Mouse (Mus musculus): ENCODE measurements around the gene Wwp2. TPM values are rescaled to one million over a fixed set of nuclear protein-coding genes. Genes with fewer than 3 reads are reported as not detected.

The Wwp2 gene
- total and polyA plus RNA-seq, 3 experiments: 18.7 to 31.5 (median 20.5) TPM

DNA sequence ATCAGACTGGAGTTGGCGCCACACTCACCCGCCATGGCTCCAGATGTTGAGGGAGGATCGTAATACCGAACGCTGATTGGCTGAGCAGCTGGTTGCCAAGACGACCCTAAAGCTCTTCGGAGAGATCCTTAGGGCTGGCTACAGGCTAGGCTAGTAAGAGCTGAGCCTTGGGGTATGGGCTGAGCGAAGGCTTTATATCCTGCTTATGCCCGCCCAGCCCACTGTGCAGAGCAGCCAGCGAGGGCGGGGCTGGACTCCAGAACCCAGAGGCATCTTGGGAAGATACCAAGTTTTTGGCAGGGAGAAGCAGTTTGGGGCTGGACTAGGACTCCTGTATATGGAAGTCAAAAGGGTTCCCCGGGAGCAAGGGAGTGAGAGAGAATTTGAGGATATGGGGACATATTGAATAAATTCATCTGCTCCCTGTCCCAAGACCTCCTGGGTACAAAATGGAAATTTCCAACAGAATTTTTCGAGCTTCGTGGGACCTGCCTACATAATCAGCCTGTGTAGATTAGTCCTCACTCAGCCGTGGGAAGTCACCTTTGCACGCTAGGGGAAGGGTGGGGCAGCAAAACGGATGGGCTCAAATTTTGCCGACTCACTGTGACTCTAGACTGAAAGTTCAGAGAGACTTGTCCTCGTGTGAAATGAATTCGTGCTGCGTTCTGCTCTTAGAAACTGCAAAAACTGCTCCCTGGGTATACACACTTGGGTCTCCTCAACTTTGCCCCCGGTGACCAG, 33.0 kb upstream of the Wwp2 start, which contains the start of gene Nqo1:
Gene Nqo1 (minus strand): TSS at position 169 of the 744 bp plus-strand sequence.
- Histone ChIP-seq H3K4me1 (ENCODE audit: control insufficient read depth, insufficient read depth, low read length) (peaks cover 5% of the 10 kb centered on the region), H3K79me2 (replicated peaks; ENCODE audit: control insufficient read depth, insufficient read depth, low read length) (no peaks in the 10 kb centered on the region), H3K4me3 (peak within 1 kb of the TSS; percentile 49), H3K36me3 (ENCODE audit: control insufficient read depth, insufficient read depth, low read length) (no peaks in the 10 kb centered on the region), H3K9ac (ENCODE audit: low read depth, low read length) (peak within 1 kb of the TSS; percentile 48), H3K27ac (peak within 1 kb of the TSS; percentile 87), H3K27me3 (ENCODE audit: control insufficient read depth, insufficient read depth, low read length) (no peaks in the 10 kb centered on the region)
- TF ChIP-seq EP300 (IDR thresholded peaks at IDR 0.05; ENCODE audit: insufficient read depth, low read depth, low read length) (0 out of 2 replicates have a peak, but pooled peaks have one; percentile 8), POLR2A (IDR thresholded peaks at IDR 0.05; ENCODE audit: insufficient read depth, low read depth, low read length) (peak; percentile 75), CTCF (IDR thresholded peaks at IDR 0.05) (no peak)
- DNase-seq: peak; percentile 85 to 88
- WGBS: 6% methylated on average over 22 of the region's 22 CpGs
- intact Hi-C loops (cut with DNase I): loop anchor here (2.0 kb wide), 1 partner anchor 22 kb away; the partner anchor contains the start of gene Nob1

DNA sequence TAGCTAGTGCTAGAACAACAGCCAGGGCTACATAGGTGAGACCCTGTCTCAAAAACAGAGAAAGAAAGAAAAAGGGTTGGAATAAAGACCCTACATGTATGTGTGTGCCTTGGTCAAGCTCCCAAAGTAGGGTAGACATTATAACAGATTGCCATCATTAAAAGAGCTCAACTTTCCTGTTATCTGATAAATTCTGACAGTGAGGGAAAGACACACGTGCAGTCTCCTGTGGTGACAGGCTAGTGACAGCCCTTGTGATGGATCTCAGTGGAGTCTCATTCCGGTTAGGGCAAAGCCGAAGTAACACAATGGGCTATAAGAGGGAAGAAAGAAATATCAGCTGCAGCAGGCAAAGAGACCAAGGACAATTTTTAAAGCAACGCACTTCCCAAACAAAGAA, 32.1 kb upstream of the Wwp2 start:
- no peak for DNase-seq

GRCm38 (mm10) chr8:107405935-107406334, 30.2 kb upstream of the Wwp2 start:
- Histone ChIP-seq H3K4me1 (ENCODE audit: control insufficient read depth, insufficient read depth, low read length) (peaks cover 5% of the 10 kb centered on the region), H3K79me2 (replicated peaks; ENCODE audit: control insufficient read depth, insufficient read depth, low read length) (no peaks in the 10 kb centered on the region), H3K27ac (no peak overlapping the region), H3K36me3 (ENCODE audit: control insufficient read depth, insufficient read depth, low read length) (no peaks in the 10 kb centered on the region), H3K27me3 (ENCODE audit: control insufficient read depth, insufficient read depth, low read length) (no peaks in the 10 kb centered on the region), H3K4me3 (no peak overlapping the region), H3K9ac (ENCODE audit: low read depth, low read length) (no peak overlapping the region)
- no peak for TF ChIP-seq EP300 (IDR thresholded peaks at IDR 0.05; ENCODE audit: insufficient read depth, low read depth, low read length)
- no peak for TF ChIP-seq POLR2A (IDR thresholded peaks at IDR 0.05; ENCODE audit: insufficient read depth, low read depth, low read length)
- TF ChIP-seq CTCF (IDR thresholded peaks at IDR 0.05): no peak
- DNase-seq: no peak
- intact Hi-C loops (cut with DNase I): no loop called here
- 67% methylated on average over 3 of the region's 3 CpGs for WGBS

More for the DNA sequence above, 32.1 kb upstream of the Wwp2 start:
- H3K4me3 ChIP-seq: no peak overlapping the region
- H3K9ac ChIP-seq (ENCODE audit: low read depth, low read length): no peak overlapping the region
- intact Hi-C loops (cut with DNase I): no loop called here
- no peaks in the 10 kb centered on the region for H3K79me2 ChIP-seq (replicated peaks; ENCODE audit: control insufficient read depth, insufficient read depth, low read length)
- 85% methylated on average over 4 of the region's 4 CpGs for WGBS
- TF ChIP-seq POLR2A (IDR thresholded peaks at IDR 0.05; ENCODE audit: insufficient read depth, low read depth, low read length): no peak
- no peak for TF ChIP-seq CTCF (IDR thresholded peaks at IDR 0.05)
- TF ChIP-seq EP300 (IDR thresholded peaks at IDR 0.05; ENCODE audit: insufficient read depth, low read depth, low read length): no peak
- no peaks in the 10 kb centered on the region for H3K27me3 ChIP-seq (ENCODE audit: control insufficient read depth, insufficient read depth, low read length)
- no peak overlapping the region; the same call in 1 of the 2 replicates for H3K27ac ChIP-seq
- H3K36me3 ChIP-seq (ENCODE audit: control insufficient read depth, insufficient read depth, low read length): no peaks in the 10 kb centered on the region
- peaks cover 5% of the 10 kb centered on the region for H3K4me1 ChIP-seq (ENCODE audit: control insufficient read depth, insufficient read depth, low read length)

GRCm38 (mm10) chr8:107411391-107411790, 24.8 kb upstream of the Wwp2 start:
- no peaks in the 10 kb centered on the region for H3K36me3 ChIP-seq (ENCODE audit: control insufficient read depth, insufficient read depth, low read length)
- H3K27ac ChIP-seq: no peak overlapping the region
- H3K79me2 ChIP-seq (replicated peaks; ENCODE audit: control insufficient read depth, insufficient read depth, low read length): no peaks in the 10 kb centered on the region
- TF ChIP-seq EP300 (IDR thresholded peaks at IDR 0.05; ENCODE audit: insufficient read depth, low read depth, low read length): no peak
- TF ChIP-seq CTCF (IDR thresholded peaks at IDR 0.05): peak; percentile 79
- WGBS: 57% methylated on average over 4 of the region's 4 CpGs
- no peak overlapping the region for H3K4me3 ChIP-seq
- intact Hi-C loops (cut with DNase I): no loop called here
- no peaks in the 10 kb centered on the region for H3K4me1 ChIP-seq (ENCODE audit: control insufficient read depth, insufficient read depth, low read length)
- no peaks in the 10 kb centered on the region for H3K27me3 ChIP-seq (ENCODE audit: control insufficient read depth, insufficient read depth, low read length)
- no peak for DNase-seq
- no peak overlapping the region for H3K9ac ChIP-seq (ENCODE audit: low read depth, low read length)

GRCm38 (mm10) chr8:107412552-107412951, 23.6 kb upstream of the Wwp2 start:
- 90% methylated on average over 8 of the region's 8 CpGs for WGBS
- H3K4me3 ChIP-seq: no peak overlapping the region
- H3K4me1 ChIP-seq (ENCODE audit: control insufficient read depth, insufficient read depth, low read length): no peaks in the 10 kb centered on the region
- H3K79me2 ChIP-seq (replicated peaks; ENCODE audit: control insufficient read depth, insufficient read depth, low read length): no peaks in the 10 kb centered on the region
- H3K27ac ChIP-seq: no peak overlapping the region
- H3K9ac ChIP-seq (ENCODE audit: low read depth, low read length): no peak overlapping the region
- H3K36me3 ChIP-seq (ENCODE audit: control insufficient read depth, insufficient read depth, low read length): no peaks in the 10 kb centered on the region
- TF ChIP-seq CTCF (IDR thresholded peaks at IDR 0.05) (no peak), EP300 (IDR thresholded peaks at IDR 0.05; ENCODE audit: insufficient read depth, low read depth, low read length) (no peak), POLR2A (IDR thresholded peaks at IDR 0.05; ENCODE audit: insufficient read depth, low read depth, low read length) (no peak)
- intact Hi-C loops (cut with DNase I): no loop called here
- DNase-seq: no peak
- H3K27me3 ChIP-seq (ENCODE audit: control insufficient read depth, insufficient read depth, low read length): no peaks in the 10 kb centered on the region

DNA sequence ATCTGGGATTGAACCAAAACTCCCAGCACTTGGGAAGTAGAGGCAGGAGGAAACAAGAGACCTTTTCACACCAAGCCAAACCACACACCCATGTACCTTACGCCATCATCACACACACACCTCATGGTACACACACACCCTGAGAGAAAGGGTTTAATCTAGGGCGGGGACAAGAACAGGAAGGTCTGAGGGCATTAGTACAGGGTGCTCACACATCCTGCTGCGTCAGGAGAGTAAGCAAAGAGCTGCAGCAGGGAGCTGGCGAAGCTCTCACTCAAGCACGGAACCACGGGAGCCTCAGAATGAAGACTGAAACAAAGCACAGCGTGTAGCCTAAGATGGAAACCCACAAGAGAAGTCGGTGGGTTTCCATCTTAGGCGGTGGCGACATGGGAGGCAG, 22.3 kb upstream of the Wwp2 start:
- no peak overlapping the region for H3K9ac ChIP-seq (ENCODE audit: low read depth, low read length)
- no peak overlapping the region for H3K4me3 ChIP-seq
- no peaks in the 10 kb centered on the region for H3K4me1 ChIP-seq (ENCODE audit: control insufficient read depth, insufficient read depth, low read length)
- H3K79me2 ChIP-seq (replicated peaks; ENCODE audit: control insufficient read depth, insufficient read depth, low read length): no peaks in the 10 kb centered on the region
- no peak overlapping the region for H3K27ac ChIP-seq
- no peak for DNase-seq
- intact Hi-C loops (cut with DNase I): no loop called here
- TF ChIP-seq CTCF (IDR thresholded peaks at IDR 0.05) (no peak), EP300 (IDR thresholded peaks at IDR 0.05; ENCODE audit: insufficient read depth, low read depth, low read length) (no peak), POLR2A (IDR thresholded peaks at IDR 0.05; ENCODE audit: insufficient read depth, low read depth, low read length) (no peak)
- 89% methylated on average over 10 of the region's 10 CpGs for WGBS
- H3K36me3 ChIP-seq (ENCODE audit: control insufficient read depth, insufficient read depth, low read length): no peaks in the 10 kb centered on the region
- H3K27me3 ChIP-seq (ENCODE audit: control insufficient read depth, insufficient read depth, low read length): no peaks in the 10 kb centered on the region
